Mouse (Mus musculus) midbrain, embryonic 15.5 days (tissue): ENCODE measurements at regions not wholly inside any gene's neighbourhood (a gene's known extent, or its start where the extent isn't known, plus 50 kb on each side); places are given as distances from the start of the nearest gene placed in this dataset.
"Not testable (repeated sequence)": the region's sequence is repeated elsewhere in the genome, so short reads cannot be mapped to it uniquely, and the experiment has no call there.

ENCODE experiments used
- ATAC-seq: fragments of 200-750 bp; cut with Nextera tagmentation; replicated peaks from 2 replicates; pipeline ENCODE4 v1.8.0; 2017; ENCODE audit warnings: moderate TSS enrichment
- H3K27ac ChIP-seq: fragments of 300-500 bp; sonication (generic); 2 replicates; pipeline ENCODE4 v1.5.1; 2015; ENCODE audit warnings: mild to moderate bottlenecking, inconsistent platforms
- H3K27me3 ChIP-seq: fragments of 300-500 bp; sonication (generic); replicated peaks from 2 replicates; pipeline ENCODE4 v1.6.1; 2015; ENCODE audit warnings: inconsistent platforms
- H3K36me3 ChIP-seq: fragments of 300-500 bp; sonication (generic); replicated peaks from 2 replicates; pipeline ENCODE4 v1.6.1; 2015; ENCODE audit warnings: inconsistent platforms
- H3K4me1 ChIP-seq: fragments of 300-500 bp; sonication (generic); 2 replicates; pipeline ENCODE4 v1.6.1; 2015; ENCODE audit warnings: inconsistent platforms
- H3K4me2 ChIP-seq: fragments of 300-500 bp; sonication (generic); 2 replicates; pipeline ENCODE4 v1.6.1; 2015; ENCODE audit warnings: inconsistent platforms, mild to moderate bottlenecking, moderate library complexity
- H3K4me3 ChIP-seq: fragments of 300-500 bp; sonication (generic); 2 replicates; pipeline ENCODE4 v1.5.1; 2015; ENCODE audit warnings: mild to moderate bottlenecking, inconsistent platforms
- H3K9ac ChIP-seq: fragments of 300-500 bp; sonication (generic); 2 replicates; pipeline ENCODE4 v1.6.1; 2015; ENCODE audit warnings: mild to moderate bottlenecking, inconsistent platforms
- H3K9me3 ChIP-seq: fragments of 300-500 bp; sonication (generic); 2 replicates; pipeline ENCODE4 v1.6.1; 2016; ENCODE audit warnings: inconsistent platforms
- WGBS: fragments of 180-500 bp; shearing (Covaris S2); methylation state at CpG from one replicate; pipeline ENCODE4 v1.1.7; 2015; ENCODE audit warnings: mixed read lengths; 5-methylcytosine and 5-hydroxymethylcytosine counted together

DNA sequence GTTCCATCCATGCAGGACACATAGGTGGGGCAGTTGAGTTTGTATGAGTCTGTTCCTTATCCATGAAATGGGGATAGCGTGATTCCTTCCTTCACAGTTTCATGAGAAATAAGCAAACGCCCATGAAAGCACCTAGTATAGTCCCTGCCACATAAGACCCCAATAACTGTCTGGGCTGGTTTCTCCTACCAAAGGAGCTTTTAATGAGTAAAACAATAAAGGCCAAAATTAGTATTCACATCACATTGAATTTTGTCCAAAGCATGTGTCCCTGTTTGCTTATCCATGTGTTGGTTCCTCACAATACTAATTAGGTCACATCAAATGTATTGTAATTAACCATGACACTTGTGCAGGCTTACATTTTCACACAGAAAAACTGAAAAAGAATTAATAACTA is 221.3 kb downstream of the Prdm13 start:
- H3K27ac ChIP-seq = no peak overlapping the region
- H3K27me3 ChIP-seq = no peaks in the 10 kb centered on the region
- no peak overlapping the region for H3K4me2 ChIP-seq
- H3K4me1 ChIP-seq = no peaks in the 10 kb centered on the region
- no peak overlapping the region for H3K9ac ChIP-seq
- 70% methylated on average over 2 of the region's 2 CpGs for WGBS
- H3K4me3 ChIP-seq = no peak overlapping the region
- ATAC-seq = no peak
- no peaks in the 10 kb centered on the region for H3K9me3 ChIP-seq
- no peaks in the 10 kb centered on the region for H3K36me3 ChIP-seq

GRCm38 (mm10) chr4:21441274-21441673 is 244.5 kb downstream of the Prdm13 start:
- no peak overlapping the region for H3K4me2 ChIP-seq
- H3K36me3 ChIP-seq = no peaks in the 10 kb centered on the region
- H3K4me3 ChIP-seq = no peak overlapping the region
- no peaks in the 10 kb centered on the region for H3K9me3 ChIP-seq
- no peak overlapping the region for H3K9ac ChIP-seq
- ATAC-seq = no peak
- no peaks in the 10 kb centered on the region for H3K4me1 ChIP-seq
- H3K27me3 ChIP-seq = no peaks in the 10 kb centered on the region
- H3K27ac ChIP-seq = no peak overlapping the region

GRCm38 (mm10) chr4:21436710-21437109 is 249.1 kb downstream of the Prdm13 start:
- no peaks in the 10 kb centered on the region for H3K27me3 ChIP-seq
- WGBS = 13% methylated on average over 2 of the region's 2 CpGs
- H3K4me2 ChIP-seq = no peak overlapping the region
- no peaks in the 10 kb centered on the region for H3K9me3 ChIP-seq
- no peak overlapping the region for H3K4me3 ChIP-seq
- ATAC-seq = no peak
- no peaks in the 10 kb centered on the region for H3K4me1 ChIP-seq
- H3K27ac ChIP-seq = no peak overlapping the region
- no peaks in the 10 kb centered on the region for H3K36me3 ChIP-seq
- H3K9ac ChIP-seq = no peak overlapping the region

DNA sequence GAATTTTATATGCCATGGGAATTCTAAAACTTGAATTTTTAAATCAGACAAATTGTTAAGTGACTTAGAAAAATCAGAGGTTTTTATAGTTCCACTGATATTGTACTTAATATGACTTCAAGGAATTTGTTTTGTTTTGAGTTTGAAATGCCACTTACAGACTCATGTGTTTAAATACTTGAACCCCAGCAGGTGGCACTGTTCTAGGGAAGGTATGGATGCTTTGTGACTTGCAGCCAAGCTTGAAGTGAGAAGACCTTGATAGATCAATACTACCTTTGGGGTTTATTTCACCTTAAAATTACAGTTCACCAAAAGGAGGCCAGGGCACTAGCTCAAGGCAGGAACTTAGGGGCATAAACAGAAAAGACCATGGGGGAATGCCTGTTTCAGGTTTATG is 277.9 kb downstream of the Prdm13 start:
- H3K4me2 ChIP-seq = no peak overlapping the region
- no peak overlapping the region for H3K27ac ChIP-seq
- no peaks in the 10 kb centered on the region for H3K4me1 ChIP-seq
- H3K9ac ChIP-seq = no peak overlapping the region
- H3K4me3 ChIP-seq = no peak overlapping the region
- no peaks in the 10 kb centered on the region for H3K9me3 ChIP-seq
- no peaks in the 10 kb centered on the region for H3K27me3 ChIP-seq
- ATAC-seq = no peak
- no peaks in the 10 kb centered on the region for H3K36me3 ChIP-seq

DNA sequence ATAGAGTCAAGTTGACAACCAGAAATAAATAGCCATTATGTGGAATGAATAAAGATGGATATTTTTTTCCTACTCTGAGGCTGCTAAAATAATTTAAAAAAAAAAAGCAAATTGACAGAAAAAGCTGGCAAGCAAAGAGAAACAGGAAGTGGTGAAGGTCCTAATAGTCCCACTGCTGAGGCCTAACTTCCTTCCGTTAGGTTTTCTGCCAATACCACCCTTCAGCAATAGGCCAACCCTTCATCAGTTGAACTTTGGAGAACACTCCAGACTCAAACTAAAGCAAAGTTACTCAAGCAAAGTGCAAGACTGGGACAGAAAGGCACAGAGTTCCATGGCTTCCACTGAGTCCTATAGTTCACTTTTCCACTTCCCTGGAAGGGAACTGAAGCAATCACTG is 316.4 kb downstream of the Prdm13 start:
- Histone ChIP-seq H3K36me3 (no peaks in the 10 kb centered on the region), H3K27me3 (no peaks in the 10 kb centered on the region), H3K4me2 (no peak overlapping the region), H3K4me1 (no peaks in the 10 kb centered on the region), H3K27ac (no peak overlapping the region), H3K4me3 (no peak overlapping the region), H3K9ac (no peak overlapping the region), H3K9me3 (no peaks in the 10 kb centered on the region)
- ATAC-seq = no peak
- 94% methylated on average over 1 of the region's 1 CpGs for WGBS

DNA sequence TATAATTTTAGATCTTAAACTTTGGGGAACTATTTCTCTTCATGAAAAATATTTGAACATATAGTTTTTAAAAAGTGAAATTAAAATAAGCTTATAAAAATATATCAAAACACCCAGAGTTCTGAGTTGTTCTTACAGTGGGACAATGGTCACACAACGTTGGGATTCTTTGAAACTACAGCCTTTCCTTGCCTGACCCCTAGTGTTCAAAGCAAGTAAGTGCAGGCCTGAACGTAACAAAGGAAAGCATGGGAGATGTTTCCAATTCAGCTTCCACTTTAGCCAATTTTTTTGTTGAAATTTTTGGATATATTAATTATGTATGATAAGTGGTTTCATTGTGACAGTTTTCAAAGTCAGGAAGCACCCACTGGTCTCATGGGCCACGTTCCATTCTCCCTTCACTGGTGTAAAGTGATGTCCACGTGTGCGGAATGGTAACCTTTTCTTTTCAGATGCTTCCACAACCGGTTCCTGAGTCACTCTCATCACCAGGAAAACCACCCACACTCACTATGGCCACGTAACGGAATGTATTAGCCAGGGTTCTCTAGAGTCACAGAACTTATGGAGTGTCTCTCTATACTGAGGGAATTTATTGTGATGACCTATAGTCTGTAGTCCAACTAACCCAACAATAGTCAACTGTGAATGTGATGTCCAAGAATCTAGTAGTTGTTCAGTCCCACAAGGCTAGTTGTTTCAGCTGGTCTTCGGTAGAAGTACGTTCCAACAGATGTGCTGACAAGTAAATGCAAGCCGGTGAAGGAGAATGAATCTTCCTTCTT is 317.3 kb downstream of the Prdm13 start:
- Histone ChIP-seq H3K9me3 (no peaks in the 10 kb centered on the region), H3K9ac (no peak overlapping the region), H3K4me3 (no peak overlapping the region), H3K27ac (no peak overlapping the region), H3K36me3 (no peaks in the 10 kb centered on the region), H3K4me1 (no peaks in the 10 kb centered on the region), H3K27me3 (no peaks in the 10 kb centered on the region), H3K4me2 (no peak overlapping the region)
- ATAC-seq = peak; percentile 79
- 71% methylated on average over 11 of the region's 11 CpGs for WGBS

GRCm38 (mm10) chr4:21321769-21322168 is 364.0 kb downstream of the Prdm13 start:
- ATAC-seq = no peak
- Histone ChIP-seq H3K4me2 (no peak overlapping the region), H3K9ac (no peak overlapping the region), H3K4me1 (no peaks in the 10 kb centered on the region), H3K27me3 (no peaks in the 10 kb centered on the region), H3K36me3 (no peaks in the 10 kb centered on the region), H3K27ac (no peak overlapping the region), H3K4me3 (no peak overlapping the region), H3K9me3 (no peaks in the 10 kb centered on the region)
- 40% methylated on average over 1 of the region's 1 CpGs for WGBS

DNA sequence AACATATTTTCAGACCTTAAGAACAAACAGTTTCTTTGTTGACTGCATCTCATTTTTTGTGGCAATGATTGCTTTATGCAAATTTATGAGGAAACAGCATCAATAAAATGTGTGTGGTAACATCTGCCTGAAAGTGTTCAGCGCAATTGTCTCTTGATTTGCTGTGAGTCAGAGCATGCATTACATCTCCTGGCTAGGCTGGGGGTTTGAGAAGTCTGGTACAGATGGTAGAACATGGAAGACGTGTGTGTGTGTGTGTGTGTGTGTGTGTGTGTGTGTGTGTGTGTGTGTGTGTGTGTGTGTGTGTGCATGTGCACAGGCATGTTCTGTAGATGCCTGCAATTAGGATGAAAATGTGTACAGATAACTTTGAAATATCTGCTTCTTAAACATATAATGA is 376.5 kb downstream of the Prdm13 start:
- H3K4me2 ChIP-seq, H3K27me3 ChIP-seq, H3K36me3 ChIP-seq, H3K27ac ChIP-seq, ATAC-seq, H3K9ac ChIP-seq, H3K4me3 ChIP-seq, H3K9me3 ChIP-seq, H3K4me1 ChIP-seq: not testable (repeated sequence)
- 77% methylated on average over 2 of the region's 2 CpGs for WGBS

DNA sequence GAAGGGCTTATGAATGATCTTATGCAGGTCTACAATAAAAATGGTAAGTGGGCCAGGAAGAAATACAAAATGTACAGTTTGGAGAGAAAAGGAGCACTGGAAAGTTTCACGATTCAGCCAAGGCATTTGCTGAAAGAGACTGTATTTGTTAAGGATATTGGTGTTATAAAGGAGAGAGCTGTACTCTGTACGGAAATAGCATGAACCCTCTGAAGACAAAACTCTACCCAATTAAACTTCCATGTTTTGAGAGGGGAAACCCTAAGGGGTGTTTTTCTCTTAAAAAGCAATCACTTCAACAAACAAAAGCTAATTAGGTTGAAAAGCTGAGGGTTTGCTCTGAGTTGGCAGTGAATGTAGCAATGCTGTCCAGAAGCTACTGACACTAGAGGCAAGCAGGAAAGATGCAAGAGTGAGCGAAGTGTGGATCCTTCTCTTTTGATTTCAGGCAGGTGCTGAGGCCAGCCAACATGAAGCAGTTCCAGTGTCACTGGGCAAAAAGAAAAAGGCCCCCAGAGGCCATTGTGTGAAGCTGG is 378.2 kb downstream of the Prdm13 start:
- H3K9ac ChIP-seq = no peak overlapping the region
- H3K4me2 ChIP-seq = no peak overlapping the region
- no peaks in the 10 kb centered on the region for H3K27me3 ChIP-seq
- no peaks in the 10 kb centered on the region for H3K36me3 ChIP-seq
- no peak for ATAC-seq
- no peak overlapping the region for H3K27ac ChIP-seq
- no peak overlapping the region for H3K4me3 ChIP-seq
- H3K9me3 ChIP-seq = no peaks in the 10 kb centered on the region
- no peaks in the 10 kb centered on the region for H3K4me1 ChIP-seq
- 79% methylated on average over 3 of the region's 3 CpGs for whole genome bisulfite sequencing

GRCm38 (mm10) chr4:21300141-21300540 is 385.6 kb downstream of the Prdm13 start:
- Histone ChIP-seq H3K4me2 (no peak overlapping the region), H3K36me3 (no peaks in the 10 kb centered on the region)

GRCm38 (mm10) chr4:21267302-21267701 is 418.5 kb downstream of the Prdm13 start:
- Histone ChIP-seq H3K4me3 (no peak overlapping the region), H3K9me3 (no peaks in the 10 kb centered on the region), H3K9ac (no peak overlapping the region), H3K27ac (no peak overlapping the region), H3K36me3 (no peaks in the 10 kb centered on the region), H3K4me2 (no peak overlapping the region), H3K4me1 (no peaks in the 10 kb centered on the region), H3K27me3 (no peaks in the 10 kb centered on the region)
- WGBS = 48% methylated on average over 2 of the region's 2 CpGs
- no peak for ATAC-seq

More at GRCm38 (mm10) chr4:21300141-21300540, 385.6 kb downstream of the Prdm13 start:
- H3K27me3 ChIP-seq = no peaks in the 10 kb centered on the region
- H3K4me1 ChIP-seq = no peaks in the 10 kb centered on the region
- H3K9ac ChIP-seq = no peak overlapping the region
- no peak overlapping the region for H3K4me3 ChIP-seq
- ATAC-seq = no peak
- H3K9me3 ChIP-seq = no peaks in the 10 kb centered on the region
- H3K27ac ChIP-seq = no peak overlapping the region

- Histone ChIP-seq H3K27me3 (no peaks in the 10 kb centered on the region), H3K36me3 (no peaks in the 10 kb centered on the region), H3K9me3 (no peaks in the 10 kb centered on the region), H3K4me1 (no peaks in the 10 kb centered on the region), H3K4me3 (no peak overlapping the region), H3K9ac (no peak overlapping the region), H3K27ac (no peak overlapping the region), H3K4me2 (no peak overlapping the region)
- ATAC-seq = no peak
Measured at GRCm38 (mm10) chr4:21266886-21267285, 418.9 kb downstream of the Prdm13 start.

- Histone ChIP-seq H3K4me2 (no peak overlapping the region), H3K36me3 (no peaks in the 10 kb centered on the region), H3K4me1 (no peaks in the 10 kb centered on the region), H3K4me3 (no peak overlapping the region), H3K27me3 (no peaks in the 10 kb centered on the region), H3K9ac (no peak overlapping the region), H3K27ac (no peak overlapping the region), H3K9me3 (no peaks in the 10 kb centered on the region)
- WGBS = 63% methylated on average over 2 of the region's 2 CpGs
- no peak for ATAC-seq
Measured at GRCm38 (mm10) chr4:21250396-21250795, 435.4 kb downstream of the Prdm13 start.
